Mouse (Mus musculus): ENCODE measurements around the gene Ly6g6e.

- TF ChIP-seq CTCF (IDR thresholded peaks at IDR 0.05; ENCODE audit: borderline replicate concordance, insufficient read depth, low read depth, low read length) (no peak), POLR2A (IDR thresholded peaks at IDR 0.05; ENCODE audit: borderline replicate concordance, insufficient read depth, low read length) (no peak)
Observed at GRCm38 (mm10) chr17:35044904-35045806, 31.5 kb upstream of the Ly6g6e start.

Measured in cerebellum, adult 2 months (tissue).